Mouse (Mus musculus) heart, embryonic 12.5 days (tissue): ENCODE results near the gene Stk38. TPM values are rescaled to one million over a fixed set of nuclear protein-coding genes. Genes with fewer than 3 reads are reported as not detected.

Experiments used
- ATAC-seq: fragments of 200-750 bp; cut with Nextera tagmentation; 2 replicates; pipeline ENCODE4 v1.8.0; 2017; ENCODE audit warnings: moderate TSS enrichment, moderate library complexity; ENCODE audit not compliant: insufficient number of reproducible peaks, low FRiP score
- H3K27ac ChIP-seq: fragments of 300-500 bp; sonication (generic); 2 replicates; pipeline ENCODE4 v1.5.1; 2016; ENCODE audit warnings: mild to moderate bottlenecking, moderate library complexity; ENCODE audit not compliant: poor library complexity, severe bottlenecking
- H3K27me3 ChIP-seq: fragments of 300-500 bp; sonication (generic); replicated peaks from 2 replicates; pipeline ENCODE4 v1.6.1; 2016; ENCODE audit warnings: mild to moderate bottlenecking, moderate library complexity
- H3K36me3 ChIP-seq: fragments of 300-500 bp; sonication (generic); 2 replicates; pipeline ENCODE4 v1.6.1; 2016; ENCODE audit warnings: mild to moderate bottlenecking, moderate library complexity
- H3K4me1 ChIP-seq: fragments of 300-500 bp; sonication (generic); replicated peaks from 2 replicates; pipeline ENCODE4 v1.6.1; 2016; ENCODE audit warnings: mild to moderate bottlenecking
- H3K4me2 ChIP-seq: fragments of 300-500 bp; sonication (generic); 2 replicates; pipeline ENCODE4 v1.6.1; 2016; ENCODE audit warnings: mild to moderate bottlenecking, moderate library complexity
- H3K4me3 ChIP-seq: fragments of 300-500 bp; sonication (generic); 2 replicates; pipeline ENCODE4 v1.5.1; 2016; ENCODE audit warnings: mild to moderate bottlenecking
- H3K9ac ChIP-seq: fragments of 300-500 bp; sonication (generic); 2 replicates; pipeline ENCODE4 v1.6.1; 2016; ENCODE audit warnings: mild to moderate bottlenecking, moderate library complexity
- H3K9me3 ChIP-seq: fragments of 300-500 bp; sonication (generic); replicated peaks from 2 replicates; pipeline ENCODE4 v1.6.1; 2016; ENCODE audit warnings: mild to moderate bottlenecking, moderate library complexity
- WGBS: fragments of 180-500 bp; shearing (Covaris S2); methylation state at CpG from one replicate; pipeline ENCODE4 v1.1.7; 2016; 5-methylcytosine and 5-hydroxymethylcytosine counted together
- polyA plus RNA-seq: library from polyadenylated mRNA; unstranded; fragments of >200 nt; fragmentation: Nextera tagmentation; extraction: Ambion mirVana; gene quantifications from 2 replicates; pipeline ENCODE4 v1.2.1, GENCODE M21; 2016

Gene Stk38
- polyA plus RNA-seq, 1 experiment from 2014 or later: 94.3 TPM

DNA sequence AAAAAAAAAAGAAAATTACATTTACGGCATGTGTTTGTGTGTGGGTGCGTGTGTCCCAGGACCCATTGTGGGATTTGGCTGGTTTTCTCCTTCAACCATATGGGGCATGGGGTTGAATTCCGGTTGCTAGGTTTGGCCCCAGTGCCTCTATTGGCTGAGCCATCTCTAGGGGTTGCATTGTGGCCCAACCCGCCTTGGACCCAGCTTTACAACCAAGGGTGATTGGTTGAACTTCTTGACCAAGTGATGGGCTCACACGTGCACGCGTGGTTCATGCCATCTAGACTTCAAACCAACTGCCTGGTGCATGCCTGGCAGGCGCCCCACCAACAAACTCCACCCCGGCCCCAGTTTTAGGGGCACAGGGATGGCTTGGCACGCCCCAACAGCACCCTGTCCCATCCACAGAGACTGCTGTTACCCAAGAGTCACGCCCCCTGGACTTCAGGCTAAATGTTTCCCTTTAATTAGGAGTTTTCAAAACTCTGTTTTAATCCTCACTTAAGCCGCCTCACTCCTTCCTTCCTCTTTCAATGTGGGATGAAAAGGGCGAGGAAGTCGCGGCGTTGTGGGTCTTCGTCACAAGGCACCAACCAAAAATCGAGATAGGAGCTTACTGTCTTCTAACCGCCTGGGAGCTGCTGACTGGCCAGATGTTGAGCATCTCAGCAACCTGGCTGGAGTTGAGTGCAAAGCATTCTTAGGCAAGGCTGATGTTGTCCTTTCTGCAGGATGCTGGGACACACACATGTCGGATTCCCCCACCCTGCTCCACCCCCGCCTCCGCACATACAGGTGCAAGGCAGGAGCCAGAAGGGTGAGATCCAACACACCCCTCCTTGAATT is 16.5 kb upstream of the Stk38 start:
- no peak overlapping the region for H3K4me2 ChIP-seq
- H3K9ac ChIP-seq: no peak overlapping the region
- peaks cover 12% of the 10 kb centered on the region for H3K4me1 ChIP-seq
- H3K9me3 ChIP-seq: no peaks in the 10 kb centered on the region
- ATAC-seq: no peak
- H3K27me3 ChIP-seq: no peaks in the 10 kb centered on the region
- 57% methylated on average over 22 of the region's 22 CpGs for WGBS
- H3K27ac ChIP-seq: peak overlapping the region; percentile 16; the same call in 1 of the 2 replicates
- no peak overlapping the region for H3K4me3 ChIP-seq
- no peaks in the 10 kb centered on the region for H3K36me3 ChIP-seq

DNA sequence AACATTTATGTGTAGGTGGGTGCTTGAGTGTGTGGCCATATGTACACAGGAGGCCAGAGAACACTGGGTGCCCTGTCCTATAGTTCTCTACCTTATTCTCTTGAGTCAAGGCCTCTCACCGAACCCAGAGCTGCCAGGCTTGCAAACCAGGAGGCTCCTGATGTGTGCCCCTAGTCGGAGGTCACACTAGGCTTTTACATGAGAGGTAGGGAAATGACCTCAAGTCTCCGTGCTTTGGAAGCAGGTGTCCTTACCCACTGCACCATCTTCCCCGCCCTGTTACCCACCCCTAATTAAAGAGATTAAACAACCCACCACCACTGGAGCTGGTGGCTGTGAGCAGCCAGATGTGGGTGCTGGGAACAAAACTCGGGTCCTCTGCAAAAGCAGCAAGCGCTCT is 15.6 kb upstream of the Stk38 start:
- H3K4me3 ChIP-seq: no peak overlapping the region
- no peak for ATAC-seq
- 87% methylated on average over 6 of the region's 6 CpGs for WGBS
- no peaks in the 10 kb centered on the region for H3K9me3 ChIP-seq
- H3K4me2 ChIP-seq: no peak overlapping the region
- H3K9ac ChIP-seq: no peak overlapping the region
- peaks cover 12% of the 10 kb centered on the region for H3K4me1 ChIP-seq
- H3K27me3 ChIP-seq: no peaks in the 10 kb centered on the region
- H3K27ac ChIP-seq: no peak overlapping the region
- H3K36me3 ChIP-seq: no peaks in the 10 kb centered on the region

DNA sequence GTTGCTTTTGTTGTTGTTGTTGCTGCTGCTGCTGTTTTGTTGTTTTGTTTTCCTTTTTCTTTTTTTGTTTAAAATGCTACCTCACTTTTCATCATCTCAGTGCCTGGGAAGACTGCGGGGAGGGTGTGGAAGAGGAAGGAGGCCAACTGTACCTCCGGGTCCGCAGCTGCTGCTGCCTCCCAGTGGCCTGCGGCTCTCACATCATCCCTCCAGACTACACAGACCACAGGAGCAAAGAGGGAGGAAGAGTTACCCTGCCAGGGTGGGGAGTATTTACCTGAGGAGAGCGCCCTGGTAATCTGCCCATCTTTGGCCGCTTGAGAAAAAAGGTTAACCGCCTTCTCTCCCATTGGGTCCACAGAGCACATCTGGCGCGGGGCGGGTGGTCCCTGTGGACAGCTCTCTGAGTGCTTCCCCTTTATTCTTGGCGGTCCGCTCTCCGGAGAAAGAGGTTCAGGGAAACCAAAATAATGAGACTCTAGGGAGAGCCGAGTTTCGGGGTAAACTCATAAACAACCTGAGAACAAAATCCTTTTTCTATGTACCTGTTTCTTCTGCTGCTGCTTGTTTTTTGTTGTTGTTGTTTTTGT is 14.5 kb upstream of the Stk38 start:
- Histone ChIP-seq H3K36me3 (no peaks in the 10 kb centered on the region), H3K9ac (no peak overlapping the region), H3K27me3 (no peaks in the 10 kb centered on the region), H3K4me2 (0 out of 2 replicates have a peak overlapping the region, but pooled peaks have one; percentile 13), H3K27ac (no peak overlapping the region), H3K9me3 (no peaks in the 10 kb centered on the region), H3K4me3 (no peak overlapping the region), H3K4me1 (peaks cover 12% of the 10 kb centered on the region)
- WGBS: 25% methylated on average over 15 of the region's 15 CpGs
- no peak for ATAC-seq

DNA sequence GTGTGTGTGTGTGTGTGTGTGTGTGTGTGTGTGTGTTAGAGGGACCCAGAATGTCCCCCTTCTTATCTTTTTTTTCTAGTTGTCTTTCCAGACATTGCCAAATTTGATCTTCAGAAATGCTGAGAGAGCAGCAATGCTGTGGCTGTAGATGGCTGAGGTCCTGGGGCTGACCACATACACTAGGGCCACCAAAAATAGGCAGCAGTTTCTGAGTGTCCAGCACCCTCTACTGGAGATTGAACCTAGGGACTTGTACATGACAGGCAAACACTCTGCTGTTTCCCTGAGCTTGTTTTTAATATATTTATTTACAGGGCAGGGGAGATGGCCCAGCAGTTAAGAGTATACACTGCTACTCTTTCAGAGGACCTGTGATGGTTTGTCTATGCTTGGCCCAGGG is 12.6 kb upstream of the Stk38 start:
- Histone ChIP-seq H3K4me1 (peaks cover 12% of the 10 kb centered on the region), H3K9me3 (no peaks in the 10 kb centered on the region), H3K4me2 (no peak overlapping the region), H3K27ac (no peak overlapping the region), H3K9ac (no peak overlapping the region), H3K27me3 (no peaks in the 10 kb centered on the region), H3K36me3 (no peaks in the 10 kb centered on the region), H3K4me3 (no peak overlapping the region)
- 0 out of 2 replicates have a peak, but pooled peaks have one; percentile 29 for ATAC-seq

DNA sequence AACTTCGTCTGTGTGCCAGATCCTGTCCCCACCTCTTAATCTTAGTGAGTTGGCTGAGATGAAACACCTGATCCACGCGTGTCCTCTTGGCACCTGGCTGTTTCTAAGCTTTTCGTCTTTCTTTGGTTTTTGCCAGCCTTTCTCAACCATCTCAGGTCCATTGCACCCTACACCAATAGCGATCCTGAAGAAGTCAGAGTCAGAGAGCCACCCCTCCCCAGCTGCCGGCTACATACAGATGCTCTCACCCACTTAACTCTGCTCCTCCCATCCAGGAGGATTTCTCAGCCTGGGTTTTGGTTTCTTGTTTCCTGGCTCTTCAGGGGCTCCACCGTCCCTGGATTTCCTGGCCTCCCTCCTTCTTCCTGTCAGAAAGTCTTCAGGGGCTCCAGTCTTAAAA is 11.6 kb upstream of the Stk38 start:
- Histone ChIP-seq H3K4me3 (no peak overlapping the region), H3K4me2 (no peak overlapping the region), H3K4me1 (peaks cover 6% of the 10 kb centered on the region), H3K9me3 (no peaks in the 10 kb centered on the region), H3K27me3 (no peaks in the 10 kb centered on the region), H3K9ac (no peak overlapping the region), H3K27ac (no peak overlapping the region), H3K36me3 (no peaks in the 10 kb centered on the region)
- no peak for ATAC-seq
- WGBS: 62% methylated on average over 7 of the region's 7 CpGs

GRCm38 (mm10) chr17:29018292-29018984 is 10.6 kb upstream of the Stk38 start:
- H3K36me3 ChIP-seq: no peaks in the 10 kb centered on the region
- 45% methylated on average over 11 of the region's 11 CpGs for WGBS
- H3K4me2 ChIP-seq: no peak overlapping the region
- H3K27ac ChIP-seq: no peak overlapping the region
- no peaks in the 10 kb centered on the region for H3K9me3 ChIP-seq
- H3K4me1 ChIP-seq: peaks cover 5% of the 10 kb centered on the region
- H3K27me3 ChIP-seq: no peaks in the 10 kb centered on the region
- ATAC-seq: no peak
- no peak overlapping the region for H3K9ac ChIP-seq
- H3K4me3 ChIP-seq: no peak overlapping the region

- Histone ChIP-seq H3K27me3 (no peaks in the 10 kb centered on the region), H3K27ac (no peak overlapping the region), H3K4me3 (no peak overlapping the region), H3K36me3 (no peaks in the 10 kb centered on the region), H3K9me3 (no peaks in the 10 kb centered on the region), H3K4me1 (peaks cover 5% of the 10 kb centered on the region), H3K9ac (no peak overlapping the region), H3K4me2 (no peak overlapping the region)
- 86% methylated on average over 4 of the region's 4 CpGs for WGBS
- no peak for ATAC-seq
Observed at GRCm38 (mm10) chr17:29016705-29017104, 8.9 kb upstream of the Stk38 start.

GRCm38 (mm10) chr17:29015638-29016037 is 7.8 kb upstream of the Stk38 start:
- no peaks in the 10 kb centered on the region for H3K36me3 ChIP-seq

DNA sequence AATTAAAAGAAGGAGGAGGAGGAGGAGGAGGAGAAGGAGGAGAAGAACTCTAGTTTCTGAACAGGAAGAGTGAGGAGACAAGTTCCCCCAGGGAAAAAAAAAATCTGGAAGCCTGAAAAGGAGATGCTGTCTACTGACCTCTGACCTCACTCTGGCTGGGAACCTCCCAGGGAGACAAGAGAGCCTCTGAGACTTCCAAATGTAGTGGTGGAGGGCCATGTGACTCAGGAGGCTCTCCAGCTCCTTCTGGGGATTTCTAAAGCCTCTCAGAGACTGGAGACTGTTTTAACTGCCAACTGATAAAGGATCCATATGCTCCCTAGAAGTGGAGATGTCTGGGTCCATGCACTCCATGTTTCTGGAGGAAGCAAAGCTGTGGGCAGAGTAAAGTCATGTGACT is 6.4 kb upstream of the Stk38 start:
- peak overlapping the region; percentile 44; the same call in 1 of the 2 replicates for H3K27ac ChIP-seq
- no peaks in the 10 kb centered on the region for H3K9me3 ChIP-seq
- peaks cover 5% of the 10 kb centered on the region for H3K4me1 ChIP-seq

More at GRCm38 (mm10) chr17:29015638-29016037, 7.8 kb upstream of the Stk38 start:
- ATAC-seq: no peak
- Histone ChIP-seq H3K4me1 (peaks cover 5% of the 10 kb centered on the region), H3K4me3 (no peak overlapping the region), H3K4me2 (no peak overlapping the region), H3K27ac (no peak overlapping the region), H3K9me3 (no peaks in the 10 kb centered on the region), H3K9ac (no peak overlapping the region), H3K27me3 (no peaks in the 10 kb centered on the region)
- 26% methylated on average over 2 of the region's 2 CpGs for WGBS

GRCm38 (mm10) chr17:29009181-29009580 is 1.4 kb upstream of the Stk38 start:
- peaks cover 2% of the 10 kb centered on the region; the same call in 1 of the 2 replicates for H3K36me3 ChIP-seq
- peaks cover 23% of the 10 kb centered on the region for H3K4me1 ChIP-seq
- H3K27me3 ChIP-seq: no peaks in the 10 kb centered on the region
- H3K4me3 ChIP-seq: no peak overlapping the region
- no peak overlapping the region for H3K9ac ChIP-seq
- H3K27ac ChIP-seq: no peak overlapping the region
- ATAC-seq: no peak
- 77% methylated on average over 4 of the region's 4 CpGs for WGBS
- no peaks in the 10 kb centered on the region for H3K9me3 ChIP-seq
- H3K4me2 ChIP-seq: no peak overlapping the region

More for the DNA sequence above, 6.4 kb upstream of the Stk38 start:
- no peak for ATAC-seq
- no peak overlapping the region for H3K4me2 ChIP-seq
- H3K4me3 ChIP-seq: no peak overlapping the region
- no peak overlapping the region for H3K9ac ChIP-seq
- H3K27me3 ChIP-seq: no peaks in the 10 kb centered on the region
- H3K36me3 ChIP-seq: no peaks in the 10 kb centered on the region

- peak overlapping the region; percentile 75 for H3K4me3 ChIP-seq
- peak overlapping the region; percentile 86 for H3K27ac ChIP-seq
- H3K36me3 ChIP-seq: peaks cover 3% of the 10 kb centered on the region; the same call in 1 of the 2 replicates
- H3K9ac ChIP-seq: peak overlapping the region; percentile 88
- no peak for ATAC-seq
- peak overlapping the region; percentile 83 for H3K4me2 ChIP-seq
- 18% methylated on average over 8 of the region's 8 CpGs for WGBS
- peaks cover 26% of the 10 kb centered on the region for H3K4me1 ChIP-seq
- no peaks in the 10 kb centered on the region for H3K9me3 ChIP-seq
- no peaks in the 10 kb centered on the region for H3K27me3 ChIP-seq
Observed at GRCm38 (mm10) chr17:29008326-29008650, 493 bp upstream of the Stk38 start.
